Mouse (Mus musculus) liver (tissue): Measurements from ENCODE around the gene Pde1b.

ENCODE experiments used
- DNase-seq: peaks from one replicate; pipeline ENCODE4 v3.0.0-alpha.2; 2020; ENCODE audit warnings: mixed read lengths

Pde1b gene

DNA sequence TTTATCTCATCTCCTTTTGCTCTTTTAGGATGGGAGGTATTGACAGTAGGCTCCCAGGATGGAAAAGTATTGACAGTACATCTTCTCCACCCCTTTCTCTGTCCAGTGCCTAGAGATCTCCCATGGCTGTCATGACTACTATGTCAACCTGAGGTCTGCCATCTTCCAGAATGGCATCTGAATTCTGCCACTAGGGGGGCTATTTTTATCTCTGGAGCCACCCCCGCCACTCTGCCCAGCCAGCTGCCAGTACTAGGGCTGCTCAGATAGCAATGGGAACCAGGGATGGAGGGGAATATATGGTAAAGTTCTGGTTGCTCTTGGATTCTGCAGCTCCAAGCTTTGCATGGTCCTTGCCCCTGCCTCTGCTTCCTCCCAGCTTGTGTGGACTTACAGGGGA is 8.8 kb downstream of the Pde1b start:
- no peak for DNase-seq

DNA sequence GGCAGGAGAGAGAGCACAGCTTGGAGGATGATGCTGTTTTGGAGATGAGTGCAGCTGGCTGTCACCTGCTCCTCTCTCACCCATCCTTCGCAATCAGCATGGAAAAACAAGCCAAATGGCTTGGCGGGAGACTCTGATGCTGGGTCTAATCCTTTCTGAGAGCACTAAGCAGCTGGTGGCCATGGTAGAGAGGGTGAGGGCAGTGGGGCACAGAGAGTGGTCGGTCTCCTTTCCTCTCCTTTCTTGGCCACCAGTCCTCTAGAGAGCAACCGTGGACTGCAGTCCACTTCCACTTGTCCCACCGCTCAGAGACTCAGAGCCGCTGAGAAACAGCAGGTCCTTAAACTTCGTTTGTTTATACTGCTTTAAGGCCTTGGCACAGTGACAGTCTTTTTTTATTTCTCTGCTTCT is 10.8 kb downstream of the Pde1b start:
- no peak for DNase-seq

DNA sequence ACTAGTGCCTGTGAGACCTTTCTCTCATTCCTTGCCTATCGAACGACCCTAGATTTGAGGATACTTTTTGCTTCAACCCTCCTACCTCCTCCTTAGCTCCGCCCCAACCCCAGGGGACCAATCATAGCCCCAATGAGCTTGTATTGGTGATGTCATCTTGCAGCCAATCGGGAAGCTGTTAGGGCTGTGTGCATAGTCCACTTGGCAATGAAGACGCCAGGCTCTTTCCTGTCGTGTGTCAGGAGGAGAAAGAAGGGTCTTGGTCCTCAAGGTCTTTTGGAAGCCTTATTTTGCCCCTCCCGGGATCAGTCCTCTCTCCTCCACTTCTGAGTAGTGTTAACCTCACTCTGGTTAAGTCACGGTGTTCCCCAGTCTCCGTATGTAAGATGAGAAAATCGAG is 11.3 kb downstream of the Pde1b start:
- DNase-seq = peak; percentile 55

DNA sequence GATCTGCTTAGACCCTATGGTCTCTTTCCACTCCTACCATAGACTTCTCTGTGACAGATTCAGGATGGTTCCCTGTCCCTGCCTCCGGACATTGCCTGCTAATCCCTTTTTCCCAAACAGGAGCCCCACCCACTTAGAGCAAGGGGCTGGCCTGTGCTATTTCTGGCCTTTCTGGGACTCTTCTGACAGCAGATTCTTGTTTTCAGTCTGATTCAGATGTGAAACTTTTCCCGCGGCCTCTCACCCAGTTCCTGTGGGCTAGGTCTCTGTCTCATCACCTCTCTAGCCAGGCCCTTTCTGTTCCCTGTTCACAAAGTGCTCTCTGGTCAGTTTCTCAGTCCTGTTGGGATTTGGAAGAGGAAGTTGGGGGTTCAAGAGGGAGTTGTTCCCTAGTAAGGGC is 12.1 kb downstream of the Pde1b start:
- no peak for DNase-seq

DNA sequence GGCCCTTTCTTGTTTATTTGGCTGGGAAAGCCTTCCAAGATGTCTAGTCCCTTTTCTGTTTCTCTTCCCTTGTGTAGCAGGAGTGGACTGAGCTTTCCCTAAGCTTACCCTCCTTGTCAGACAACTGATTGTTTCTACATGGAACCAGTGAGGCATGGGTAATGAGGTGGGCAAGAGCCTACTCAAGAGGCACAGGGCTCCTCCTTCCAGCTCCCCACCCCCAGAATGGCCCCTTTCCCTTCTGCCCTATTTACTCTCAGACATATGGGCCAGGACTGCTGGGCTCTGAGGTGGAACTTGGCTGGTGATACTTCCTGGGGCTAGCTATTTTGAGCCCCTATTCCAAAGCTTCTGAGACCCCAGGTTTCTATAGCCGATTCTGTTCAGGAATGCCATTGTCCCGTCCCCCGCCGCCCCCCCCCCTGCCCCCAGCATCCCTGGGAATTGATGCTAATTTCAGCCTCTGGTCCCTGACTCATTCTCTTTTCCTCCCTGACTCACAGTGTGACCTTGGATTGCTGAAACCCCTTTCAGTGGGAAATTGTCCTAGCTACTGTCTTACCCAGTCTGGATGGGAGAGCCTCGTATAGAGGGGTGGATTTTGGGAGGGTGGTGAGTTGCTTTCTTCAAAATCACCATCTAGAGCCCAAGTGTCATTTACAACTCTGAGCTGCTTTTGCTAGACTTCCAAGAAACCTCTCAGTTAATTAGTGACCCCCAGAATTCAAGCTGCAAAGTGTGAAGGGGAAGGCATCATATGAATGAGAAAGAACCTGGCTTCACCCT is 16.0 kb downstream of the Pde1b start:
- no peak for DNase-seq

DNA sequence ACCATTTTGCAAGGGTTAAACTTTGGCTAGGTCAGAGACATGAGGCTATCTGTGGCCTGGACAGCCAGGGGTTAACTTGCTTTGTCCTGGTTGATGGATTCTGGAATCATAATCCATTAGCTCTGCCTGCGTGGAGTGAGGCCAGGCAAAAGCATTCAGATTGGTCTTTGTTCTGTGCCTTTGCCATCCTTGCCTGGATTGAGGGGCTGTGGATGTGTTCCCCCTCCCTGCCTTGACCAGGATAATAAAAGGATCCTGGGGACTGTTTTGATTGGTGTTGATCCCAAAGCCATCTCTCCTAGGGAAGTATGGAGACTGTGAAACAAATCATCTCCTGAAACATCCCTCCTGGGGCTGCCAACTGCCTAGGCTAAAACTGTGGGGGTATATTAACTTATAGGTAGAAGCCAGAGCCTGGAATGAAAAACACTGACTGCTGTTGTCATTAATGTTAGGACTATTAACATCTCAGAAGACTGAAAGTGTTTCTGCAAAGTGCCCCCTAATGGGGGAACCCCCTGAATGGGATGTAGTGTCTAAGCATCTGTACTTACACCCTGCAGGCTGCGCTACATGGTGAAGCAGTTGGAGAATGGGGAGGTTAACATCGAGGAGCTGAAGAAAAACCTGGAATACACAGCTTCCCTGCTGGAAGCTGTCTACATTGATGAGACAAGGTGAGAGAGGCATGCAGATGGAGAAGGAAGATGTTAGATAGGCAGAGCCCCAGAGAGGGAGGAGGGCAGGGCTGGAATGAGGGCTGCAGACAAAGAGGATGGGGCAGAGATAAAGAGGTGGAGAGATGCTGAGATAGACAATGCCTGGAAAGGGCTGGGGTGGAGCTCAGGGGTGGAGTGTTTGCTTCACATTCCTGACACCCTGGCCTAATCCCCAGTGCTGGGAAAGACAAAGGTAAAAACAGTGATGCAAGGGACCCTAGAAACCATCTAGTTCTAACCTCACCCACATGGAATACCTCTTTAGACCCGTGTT is 16.8 kb downstream of the Pde1b start:
- DNase-seq = no peak

DNA sequence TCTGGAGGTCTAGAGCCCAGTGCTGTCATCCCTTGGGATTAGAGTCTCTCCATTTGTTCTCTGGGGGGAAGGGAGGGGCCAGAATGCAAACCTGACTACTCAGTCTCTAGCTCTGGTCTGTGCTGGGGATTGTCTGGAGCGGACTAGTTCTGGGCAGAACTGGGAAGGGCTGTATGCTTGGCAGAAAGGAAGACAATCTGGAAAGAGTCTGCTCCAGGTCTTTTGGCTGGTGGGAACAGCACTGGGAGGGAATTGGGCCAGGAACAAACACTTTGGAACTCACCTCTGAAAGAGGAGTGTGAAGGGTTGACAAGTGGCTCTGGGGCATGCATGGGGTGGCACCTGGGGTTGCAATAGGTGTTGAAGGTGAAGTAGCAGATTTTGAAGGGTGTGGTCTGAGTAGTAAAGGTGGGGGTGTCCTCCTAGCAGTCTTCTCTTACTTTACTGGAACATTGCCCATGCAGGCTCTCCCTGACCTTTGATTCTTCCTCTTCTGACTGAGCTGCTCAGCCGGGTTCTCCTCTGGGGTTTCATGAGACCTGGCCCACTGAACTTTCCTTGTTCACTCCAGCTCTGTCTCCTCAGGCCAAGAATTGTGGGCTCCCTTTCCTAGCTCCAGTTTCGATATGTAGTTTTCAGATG is 19.7 kb downstream of the Pde1b start:
- DNase-seq = no peak

DNA sequence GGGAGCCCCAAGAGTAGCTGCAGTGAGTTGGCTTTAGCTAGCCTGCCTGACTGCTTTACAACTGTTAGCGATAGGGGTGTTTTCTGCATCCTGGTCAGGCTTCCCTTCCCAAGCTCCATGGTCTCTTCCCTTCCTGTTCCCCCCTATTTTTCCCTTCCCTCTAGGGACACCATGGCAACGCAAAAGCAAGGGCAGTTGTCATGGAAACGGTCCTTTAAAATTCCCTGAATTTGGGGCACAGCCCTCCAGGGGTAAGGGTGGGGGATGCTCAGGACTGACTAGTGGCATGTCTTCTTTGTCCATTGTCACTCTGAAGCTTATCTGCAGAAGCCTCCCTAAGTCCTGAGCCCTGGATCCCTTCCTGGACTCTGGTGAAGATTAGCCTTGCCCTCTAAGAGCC is 20.3 kb downstream of the Pde1b start:
- no peak for DNase-seq

DNA sequence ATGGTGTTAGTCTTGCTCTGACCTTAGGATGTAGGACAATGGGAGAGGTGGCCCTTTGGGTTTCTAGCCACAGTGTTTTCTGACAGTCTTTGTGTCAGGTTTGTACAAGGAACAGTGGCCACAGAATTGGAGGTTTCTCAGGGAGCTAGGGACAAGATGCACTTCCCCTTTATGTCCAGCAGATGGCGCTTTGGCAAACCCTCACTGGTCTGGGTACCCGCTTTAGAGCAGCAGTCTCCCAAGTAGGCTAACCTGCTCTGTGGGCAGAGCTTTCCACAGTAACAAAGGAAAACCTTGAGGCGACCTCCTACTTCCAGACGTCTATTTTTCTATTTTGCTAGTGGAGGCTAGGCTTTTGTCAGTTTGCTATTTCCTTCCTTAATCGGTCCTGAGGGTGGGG is 27.5 kb downstream of the Pde1b start:
- DNase-seq = peak; percentile 19

DNA sequence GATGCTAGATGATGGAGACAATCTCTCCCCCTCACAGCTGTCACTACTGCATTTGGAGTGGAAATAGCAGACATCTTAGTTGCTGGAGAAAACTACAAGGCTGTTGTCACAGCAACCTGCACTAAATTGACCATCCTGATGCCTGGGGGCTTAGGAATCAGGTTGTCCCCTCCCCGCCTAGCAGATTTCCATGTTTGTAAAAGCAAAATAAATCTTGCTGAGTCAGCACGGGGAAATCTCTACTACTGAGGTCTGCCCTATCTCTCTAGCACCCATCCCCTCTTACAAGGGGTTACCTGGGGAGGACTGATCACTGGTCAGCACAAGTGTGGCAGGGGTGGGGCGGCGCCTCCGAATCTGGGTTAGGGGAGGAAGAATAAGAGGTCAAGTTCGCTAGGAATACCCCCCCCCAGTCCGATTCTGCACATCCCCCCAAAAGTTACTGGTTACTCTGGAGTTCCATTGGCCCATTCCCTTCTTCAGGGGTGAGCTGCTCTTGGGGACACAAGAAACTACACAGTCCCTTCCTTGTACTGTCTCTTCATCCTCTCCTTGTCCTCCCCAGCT is 31.3 kb downstream of the Pde1b start:
- DNase-seq = no peak

DNA sequence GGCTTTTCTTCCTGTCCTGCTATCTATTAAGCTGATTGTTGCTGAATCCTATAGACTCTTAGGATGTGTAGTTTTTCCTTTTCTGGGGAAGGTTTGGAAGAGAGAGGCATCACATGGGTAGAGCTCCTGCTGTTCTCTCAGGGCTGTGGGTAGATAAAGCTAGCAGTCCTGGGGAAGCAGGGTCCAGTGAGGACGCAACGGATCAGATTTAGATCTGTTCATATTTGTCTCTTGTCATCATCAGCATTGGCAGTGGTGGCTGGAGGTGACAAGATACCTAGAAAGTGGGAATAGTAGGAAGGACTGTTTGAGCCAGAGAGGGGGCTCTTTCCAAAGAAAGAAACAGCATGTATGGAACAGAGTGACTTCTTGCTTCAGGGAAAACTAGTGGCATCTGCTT is 32.2 kb downstream of the Pde1b start:
- no peak for DNase-seq

DNA sequence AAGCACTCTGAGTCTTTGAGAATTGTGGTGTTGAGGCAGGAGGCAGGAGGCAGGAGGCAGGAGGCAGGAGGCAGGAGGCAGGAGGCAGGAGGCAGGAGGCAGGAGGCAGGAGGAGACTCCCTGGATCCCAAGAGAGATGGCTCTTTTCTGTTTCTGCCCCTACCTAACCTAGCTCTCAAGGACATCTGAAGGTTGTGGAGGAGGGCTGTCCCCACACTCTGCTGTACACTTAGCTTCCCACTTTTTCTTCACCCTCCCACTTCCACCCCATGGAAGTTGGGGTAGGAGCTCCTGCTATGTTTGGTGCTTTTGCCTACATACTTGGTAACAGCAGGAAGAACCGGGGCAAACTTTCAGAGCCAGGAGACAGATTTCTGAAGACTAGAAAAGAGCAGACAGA is 33.0 kb downstream of the Pde1b start:
- no peak for DNase-seq

DNA sequence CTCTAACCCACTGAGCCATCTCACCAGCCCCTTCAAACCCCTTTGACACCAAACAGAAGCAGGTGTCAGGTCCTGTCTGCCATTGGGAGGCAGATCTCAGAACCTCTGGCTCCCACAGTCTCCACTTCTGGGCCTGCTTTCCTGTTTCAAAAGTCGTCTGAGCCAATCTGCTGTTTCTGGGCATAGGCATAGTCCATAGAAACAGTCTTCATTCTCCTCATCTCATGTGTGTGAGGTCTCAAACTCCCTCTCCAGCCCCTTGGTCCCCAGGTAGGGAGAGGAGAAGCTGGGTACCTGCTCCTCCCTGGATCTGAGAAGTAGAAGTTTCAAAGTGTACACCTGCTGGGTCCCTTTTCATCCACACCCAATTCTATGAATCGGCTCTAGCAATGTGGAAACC is 33.6 kb downstream of the Pde1b start:
- no peak for DNase-seq

DNA sequence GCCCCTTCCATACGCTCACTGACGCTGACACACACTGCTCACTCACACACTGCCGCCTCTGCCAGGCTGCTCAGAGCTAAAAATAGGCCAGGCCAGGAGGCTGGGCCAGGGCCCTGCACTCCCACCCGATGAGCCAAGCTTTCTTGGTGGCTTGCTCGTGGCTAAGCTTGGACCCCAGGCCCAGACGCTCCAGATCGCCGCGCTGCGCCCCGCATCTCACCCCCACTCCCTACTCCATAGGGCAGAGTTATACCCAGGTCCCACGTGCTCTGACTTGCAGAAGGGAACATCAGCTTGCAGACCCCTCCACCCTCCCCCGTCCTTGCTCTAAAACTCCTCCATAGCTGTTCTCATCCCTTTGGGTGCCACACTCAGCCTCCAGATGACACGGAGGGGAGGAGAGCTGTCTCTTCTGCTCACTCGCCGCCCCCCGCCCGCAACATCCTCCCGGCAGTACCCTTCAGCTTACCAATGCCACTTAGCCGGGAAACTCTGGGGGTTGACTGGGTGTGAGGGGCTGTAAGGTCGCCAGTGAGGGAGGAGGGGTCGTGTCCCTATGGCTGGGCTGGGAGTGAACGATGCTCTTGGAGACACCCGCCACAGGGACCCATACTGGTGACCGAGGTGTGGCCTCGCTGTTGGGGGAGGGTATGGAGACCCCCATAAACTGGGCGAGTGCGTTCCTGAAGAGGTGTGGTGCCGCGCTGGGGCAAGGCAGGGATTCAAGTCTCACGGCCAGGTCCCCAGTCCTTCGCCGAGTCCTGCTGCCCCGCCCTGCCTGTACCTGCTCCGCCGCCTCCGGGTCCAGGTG is 34.4 kb downstream of the Pde1b start:
- DNase-seq = no peak

DNA sequence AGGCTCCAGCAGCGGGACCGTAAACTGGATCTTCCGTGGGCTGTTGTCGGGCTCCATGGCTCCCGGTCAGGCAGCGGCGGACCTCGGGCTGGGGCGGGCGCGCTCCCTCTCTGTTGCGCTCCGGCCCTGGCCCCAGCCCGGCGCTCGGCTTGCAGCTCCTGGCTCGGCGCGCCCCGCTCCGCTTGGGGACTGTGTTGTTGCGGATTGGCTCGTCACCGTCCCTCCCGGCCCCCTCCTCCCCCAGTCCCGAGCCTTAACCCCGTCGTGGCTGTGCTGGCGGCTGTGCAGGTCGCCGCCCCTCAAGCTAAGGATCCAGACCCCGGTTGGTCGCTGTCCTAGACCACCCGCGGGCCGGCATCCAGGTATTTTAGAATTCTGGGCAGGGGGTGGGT is 35.0 kb downstream of the Pde1b start, which contains the start of gene Ppp1r1a:
Gene Ppp1r1a, minus strand, starts transcription at position 182 of the 392 bp plus-strand sequence.
- peak; percentile 35 for DNase-seq

DNA sequence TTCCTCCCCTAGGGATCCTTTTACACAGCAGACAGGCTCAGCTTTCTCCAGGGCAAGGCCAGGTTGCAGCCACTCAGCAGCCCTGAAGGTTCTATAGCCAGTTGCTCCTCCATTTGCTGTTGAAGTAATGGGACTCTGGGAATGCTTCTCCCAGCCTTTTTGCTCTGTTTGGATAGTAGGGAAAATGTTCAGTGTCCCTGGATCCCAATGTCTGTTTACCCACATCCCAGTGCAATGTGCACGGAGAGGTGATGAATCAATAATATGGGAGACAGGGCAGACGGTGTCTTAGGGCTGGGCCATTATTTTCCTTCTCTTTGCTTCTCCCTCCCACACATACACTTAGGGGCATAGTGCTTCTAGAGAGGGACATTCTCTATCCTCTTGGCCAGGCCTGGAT is 36.4 kb downstream of the Pde1b start:
- DNase-seq = no peak

DNA sequence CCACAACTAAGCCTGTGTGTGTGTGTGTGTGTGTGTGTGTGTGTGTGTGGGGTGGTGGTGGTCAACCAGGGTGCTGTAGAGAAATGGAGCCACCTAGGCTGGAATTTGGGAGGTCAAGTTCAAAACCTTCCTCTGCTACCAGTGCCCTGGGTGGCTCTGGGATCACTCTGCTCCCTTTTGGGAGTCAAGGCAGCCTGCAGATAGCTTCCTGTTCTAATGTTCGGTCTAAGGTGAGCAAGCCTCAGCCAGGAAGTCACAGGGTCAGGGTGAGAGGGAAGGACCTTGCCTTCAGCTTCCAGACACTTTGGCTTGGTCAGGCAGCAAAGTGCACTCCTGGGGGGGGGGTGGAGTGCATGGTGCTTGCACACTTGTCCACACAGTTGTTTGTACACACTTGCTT is 37.8 kb downstream of the Pde1b start:
- DNase-seq = no peak

DNA sequence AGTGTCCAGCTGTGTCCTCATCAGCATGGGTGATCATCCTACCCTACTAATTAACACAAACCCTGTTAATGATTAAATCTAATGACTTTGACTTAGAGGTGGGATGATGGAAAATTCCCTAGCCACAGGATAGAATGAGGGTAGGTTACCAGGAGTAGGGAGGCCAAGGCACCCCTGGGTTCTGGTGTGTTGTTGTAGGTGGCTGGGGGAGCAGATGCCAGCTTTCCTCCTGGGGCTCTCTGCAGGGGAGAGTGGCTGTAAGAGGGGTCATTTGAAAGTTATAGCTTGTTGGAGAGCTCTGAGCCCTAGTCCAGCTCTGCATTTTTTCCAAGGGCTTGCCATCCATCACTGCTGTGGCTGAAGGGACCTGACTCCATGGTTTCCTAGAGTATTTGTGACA is 39.7 kb downstream of the Pde1b start:
- DNase-seq = no peak

DNA sequence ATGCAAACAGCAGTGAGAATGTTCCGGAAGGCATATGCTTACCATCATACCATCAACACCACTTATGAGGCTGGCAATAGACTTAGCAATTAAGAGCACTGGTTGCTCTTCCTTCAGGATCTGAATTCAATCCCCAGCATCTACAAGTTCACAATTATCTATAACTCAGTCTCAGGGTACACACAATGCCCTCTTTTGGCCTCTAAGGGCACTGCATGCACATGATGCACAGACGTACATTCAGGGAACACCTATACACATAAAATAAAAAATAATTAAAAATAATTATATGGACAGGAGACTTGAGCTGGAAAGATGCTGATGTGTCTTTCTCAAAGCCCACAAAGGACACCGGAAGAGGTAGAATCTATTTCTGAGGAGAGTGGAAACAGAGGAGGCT is 45.1 kb downstream of the Pde1b start:
- no peak for DNase-seq

DNA sequence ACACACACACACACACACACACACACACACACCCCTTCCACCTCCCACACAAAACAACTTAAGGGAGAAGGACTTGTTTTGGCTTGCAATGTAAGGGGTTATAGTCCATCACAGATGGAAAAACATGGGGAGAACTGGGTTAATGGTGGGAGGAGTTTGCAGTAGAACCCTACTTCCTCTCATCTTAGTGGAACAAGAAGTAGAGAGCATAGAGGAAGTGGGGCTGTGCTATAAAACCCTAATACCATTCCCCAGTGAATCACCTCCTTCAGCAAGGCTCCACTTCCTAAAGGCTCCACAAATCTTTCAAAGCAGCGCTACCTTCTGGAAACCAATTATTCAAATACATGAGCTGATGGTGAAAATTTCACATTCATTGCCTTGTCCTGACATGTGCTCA is 46.6 kb downstream of the Pde1b start:
- DNase-seq = no peak

DNA sequence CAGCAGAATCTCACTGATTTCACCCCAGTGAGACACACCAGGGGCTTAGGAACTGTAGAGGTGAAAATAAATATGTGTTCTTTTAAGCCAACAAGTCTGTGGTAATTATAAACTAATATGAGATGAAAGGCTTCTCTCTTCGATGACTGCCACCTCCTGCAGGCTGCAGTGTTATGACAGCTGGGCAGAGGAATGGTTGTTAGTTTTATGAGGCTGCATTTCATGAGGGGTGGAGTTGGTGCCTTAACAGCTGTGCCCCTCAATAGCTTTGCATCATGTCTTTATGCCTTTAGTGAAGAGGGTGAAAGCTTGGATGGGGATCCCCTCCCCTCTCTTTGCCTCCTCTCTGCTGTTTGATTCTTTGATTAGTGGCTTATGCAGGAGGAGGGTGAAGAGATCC is 48.2 kb downstream of the Pde1b start:
- DNase-seq = no peak

DNA sequence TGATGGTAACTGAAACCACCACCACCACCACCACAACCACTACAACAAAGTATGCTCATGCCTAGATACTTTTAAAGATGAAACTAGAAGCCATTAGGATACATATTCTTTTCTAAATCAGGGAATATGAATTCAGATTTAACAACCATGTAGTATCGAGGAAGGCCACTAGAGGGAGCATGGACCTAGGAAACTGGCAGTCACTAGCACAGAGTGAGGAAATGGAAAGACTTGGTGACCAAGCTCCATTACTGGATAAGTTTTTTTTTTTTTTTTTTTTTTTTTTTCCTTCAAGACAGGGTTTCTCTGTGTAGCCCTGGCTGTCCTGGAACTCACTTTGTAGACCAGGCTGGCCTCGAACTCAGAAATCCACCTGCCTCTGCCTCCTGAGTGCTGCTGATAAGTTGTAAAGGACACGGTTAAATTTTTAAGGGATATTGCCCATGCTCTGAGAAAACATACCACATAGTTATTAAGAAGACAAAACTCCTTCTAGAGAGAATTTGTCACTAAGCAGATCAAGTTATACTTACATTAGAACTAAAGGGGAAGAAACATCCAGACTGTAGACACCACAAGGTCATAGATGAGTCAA is 49.4 kb downstream of the Pde1b start:
- DNase-seq = no peak
